Mouse (Mus musculus) limb, embryonic 13.5 days (tissue): ENCODE results near the gene Mxd4. TPM values are rescaled to one million over a fixed set of nuclear protein-coding genes. Genes with fewer than 3 reads are reported as not detected.
A peak's percentile ranks its signal among the peaks of the same experiment; 100 is the strongest.

ENCODE experiments used
- ATAC-seq: fragments of 200-750 bp; cut with Nextera tagmentation; 2 replicates; pipeline ENCODE4 v1.8.0; 2017; ENCODE audit warnings: low read depth, moderate number of reproducible peaks, moderate TSS enrichment; ENCODE audit not compliant: low FRiP score
- H3K27ac ChIP-seq: fragments of 300-500 bp; sonication (generic); 2 replicates; pipeline ENCODE4 v1.5.1; 2015; ENCODE audit warnings: inconsistent platforms, mild to moderate bottlenecking, moderate library complexity
- H3K27me3 ChIP-seq: fragments of 300-500 bp; sonication (generic); 2 replicates; pipeline ENCODE4 v1.6.1; 2015; ENCODE audit warnings: mild to moderate bottlenecking, inconsistent platforms
- H3K36me3 ChIP-seq: fragments of 300-500 bp; sonication (generic); 2 replicates; pipeline ENCODE4 v1.6.1; 2015; ENCODE audit warnings: inconsistent platforms, mild to moderate bottlenecking, moderate library complexity
- H3K4me1 ChIP-seq: fragments of 300-500 bp; sonication (generic); 2 replicates; pipeline ENCODE4 v1.6.1; 2015; ENCODE audit warnings: inconsistent platforms
- H3K4me2 ChIP-seq: fragments of 300-500 bp; sonication (generic); replicated peaks from 2 replicates; pipeline ENCODE4 v1.6.1; 2015; ENCODE audit warnings: inconsistent platforms, mild to moderate bottlenecking, moderate library complexity
- H3K4me3 ChIP-seq: fragments of 300-500 bp; sonication (generic); 2 replicates; pipeline ENCODE4 v1.5.1; 2015; ENCODE audit warnings: moderate library complexity, mild to moderate bottlenecking, inconsistent platforms
- H3K9ac ChIP-seq: fragments of 300-500 bp; sonication (generic); 2 replicates; pipeline ENCODE4 v1.6.1; 2015; ENCODE audit warnings: mild to moderate bottlenecking, inconsistent platforms
- H3K9me3 ChIP-seq: fragments of 300-500 bp; sonication (generic); 2 replicates; pipeline ENCODE4 v1.6.1; 2016; ENCODE audit warnings: inconsistent platforms
- WGBS: fragments of 180-500 bp; shearing (Covaris S2); methylation state at CpG from one replicate; pipeline ENCODE4 v1.1.7; 2015; 5-methylcytosine and 5-hydroxymethylcytosine counted together
- polyA plus RNA-seq: library from polyadenylated mRNA; unstranded; fragments of >200 nt; fragmentation: Nextera tagmentation; extraction: Ambion mirVana; gene quantifications from 2 replicates; pipeline ENCODE4 v1.2.1, GENCODE M21; 2015

Gene Mxd4
- polyA plus RNA-seq, 1 experiment from 2014 or later = 39.6 TPM

DNA sequence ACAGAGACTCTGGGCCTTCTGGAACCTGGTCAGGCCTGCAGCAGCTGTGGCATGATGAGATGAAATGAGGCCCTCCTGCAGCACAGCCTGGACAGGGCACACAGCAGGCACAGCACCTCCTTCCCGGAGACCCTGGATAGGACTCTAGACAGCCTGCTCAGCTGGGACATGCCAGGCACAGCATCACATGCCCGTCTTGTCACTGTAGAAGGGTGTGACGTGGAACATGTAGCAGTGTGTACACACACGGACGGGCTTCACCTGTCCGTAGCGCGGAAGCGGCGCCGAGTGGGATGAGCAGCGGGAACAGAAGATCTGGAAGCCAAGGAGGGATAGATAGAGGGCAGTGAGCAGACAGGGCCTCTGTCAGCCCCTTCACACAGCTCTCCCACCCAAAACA is 8.3 kb upstream of the Mxd4 start:
- Histone ChIP-seq H3K4me3 (no peak overlapping the region), H3K9ac (no peak overlapping the region), H3K27ac (no peak overlapping the region), H3K27me3 (no peaks in the 10 kb centered on the region), H3K36me3 (no peaks in the 10 kb centered on the region), H3K4me2 (no peak overlapping the region), H3K9me3 (no peaks in the 10 kb centered on the region), H3K4me1 (no peaks in the 10 kb centered on the region)
- WGBS = 93% methylated on average over 12 of the region's 12 CpGs
- ATAC-seq = no peak

DNA sequence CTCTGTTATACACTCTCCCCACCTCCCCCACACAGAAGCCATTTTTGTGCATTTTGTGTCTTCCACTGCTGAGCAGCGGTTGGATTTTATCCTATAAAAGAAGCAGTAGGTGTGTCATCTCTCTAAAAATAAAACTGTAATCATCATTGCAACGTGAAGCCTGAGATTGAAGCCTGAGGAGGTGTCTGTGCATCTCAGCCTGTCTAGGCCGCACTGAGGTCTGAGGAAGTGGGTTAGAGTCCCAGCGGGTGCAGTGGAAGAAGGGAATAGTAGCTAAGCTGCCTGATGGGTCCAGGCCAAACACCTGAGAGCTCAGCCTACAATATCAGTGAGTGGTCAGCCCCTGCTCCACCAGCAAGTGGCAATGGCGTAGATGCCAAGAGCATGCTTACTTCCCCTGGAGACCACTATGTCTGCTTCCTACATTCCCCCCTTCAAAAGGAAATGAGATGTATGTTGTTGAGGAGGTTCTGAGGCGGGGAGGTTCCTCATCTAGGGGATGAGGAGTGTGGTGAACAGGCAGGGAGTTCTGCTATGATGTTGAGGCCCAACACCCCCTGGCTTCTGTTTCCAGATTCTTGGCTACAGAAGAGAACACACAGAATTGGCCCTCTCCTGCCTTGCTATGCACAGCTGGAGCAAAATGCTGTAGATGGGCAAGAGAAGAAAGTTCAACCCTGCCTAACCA is 7.6 kb upstream of the Mxd4 start:
- H3K9me3 ChIP-seq = no peaks in the 10 kb centered on the region
- H3K36me3 ChIP-seq = no peaks in the 10 kb centered on the region
- no peak overlapping the region for H3K4me2 ChIP-seq
- H3K4me3 ChIP-seq = no peak overlapping the region
- no peaks in the 10 kb centered on the region for H3K27me3 ChIP-seq
- WGBS = 76% methylated on average over 6 of the region's 6 CpGs
- ATAC-seq = no peak
- no peak overlapping the region for H3K27ac ChIP-seq
- no peaks in the 10 kb centered on the region for H3K4me1 ChIP-seq
- no peak overlapping the region for H3K9ac ChIP-seq

DNA sequence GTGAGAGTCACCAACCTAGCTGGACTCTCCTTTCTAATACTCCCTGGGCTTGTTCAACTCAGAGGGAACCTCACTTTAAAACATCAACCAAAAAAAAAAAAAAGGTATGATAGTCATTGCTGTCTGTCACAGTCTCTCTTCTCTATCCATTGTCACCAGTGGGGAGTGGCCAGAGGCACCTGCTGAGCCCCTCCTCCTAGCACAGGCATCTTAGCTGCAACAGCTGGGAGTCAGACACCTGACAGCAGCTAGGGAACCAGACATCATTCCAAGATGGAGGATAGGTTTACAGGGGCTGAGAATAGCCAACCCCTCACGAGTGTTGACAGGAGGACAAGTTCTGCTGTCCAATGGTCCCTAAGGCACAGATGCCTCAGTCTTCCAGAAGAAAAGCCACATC is 6.9 kb upstream of the Mxd4 start:
- no peak overlapping the region for H3K4me3 ChIP-seq
- no peaks in the 10 kb centered on the region for H3K36me3 ChIP-seq
- no peaks in the 10 kb centered on the region; the same call in 1 of the 2 replicates for H3K4me1 ChIP-seq
- H3K27me3 ChIP-seq = no peaks in the 10 kb centered on the region
- no peak overlapping the region for H3K4me2 ChIP-seq
- 47% methylated on average over 1 of the region's 1 CpGs for WGBS
- no peak overlapping the region for H3K27ac ChIP-seq
- ATAC-seq = no peak
- H3K9ac ChIP-seq = no peak overlapping the region
- H3K9me3 ChIP-seq = no peaks in the 10 kb centered on the region

DNA sequence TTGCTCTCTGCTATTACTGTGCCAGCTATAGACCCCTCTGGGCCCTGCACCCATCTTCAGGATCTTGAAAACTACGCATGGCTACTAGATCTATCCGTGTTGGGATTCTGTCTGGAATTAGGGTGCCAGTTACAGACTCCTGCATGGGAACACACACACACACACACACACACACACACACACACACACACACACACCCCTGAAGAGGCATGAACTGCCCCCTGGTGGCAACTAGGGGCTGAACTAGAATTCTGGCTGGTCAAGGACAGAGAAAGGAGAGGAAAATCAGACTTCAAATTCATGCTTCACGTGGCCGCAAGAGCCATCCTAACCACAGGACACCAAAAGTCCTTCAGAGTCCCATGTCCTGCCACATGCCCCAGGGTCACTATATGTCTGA is 4.3 kb upstream of the Mxd4 start:
- Histone ChIP-seq H3K4me1 (peaks cover 11% of the 10 kb centered on the region), H3K27ac (no peak overlapping the region), H3K27me3 (no peaks in the 10 kb centered on the region), H3K4me2 (no peak overlapping the region), H3K36me3 (no peaks in the 10 kb centered on the region), H3K9ac (no peak overlapping the region), H3K9me3 (no peaks in the 10 kb centered on the region), H3K4me3 (no peak overlapping the region)
- no peak for ATAC-seq
- WGBS = 76% methylated on average over 4 of the region's 4 CpGs

DNA sequence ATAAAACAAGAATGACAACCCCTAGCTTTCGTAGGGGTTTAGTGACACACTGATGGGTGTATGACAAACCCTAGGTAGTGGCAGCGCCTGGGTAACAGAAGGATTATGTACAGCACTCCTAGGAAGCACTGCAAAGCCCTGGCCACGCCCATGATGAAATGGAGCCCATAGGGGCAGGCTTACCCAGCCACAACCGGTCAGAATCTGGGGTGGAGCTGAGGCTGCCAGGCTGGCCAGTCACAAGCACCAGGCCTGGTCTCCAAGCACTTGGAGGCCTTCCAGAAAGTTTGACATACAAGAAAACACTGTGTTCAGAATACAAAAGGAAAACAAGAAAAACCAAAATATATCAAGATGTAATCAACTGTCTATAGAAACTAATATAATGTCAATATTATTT is 3.5 kb upstream of the Mxd4 start:
- Histone ChIP-seq H3K27me3 (no peaks in the 10 kb centered on the region), H3K9ac (no peak overlapping the region), H3K27ac (no peak overlapping the region), H3K9me3 (no peaks in the 10 kb centered on the region), H3K4me1 (peaks cover 20% of the 10 kb centered on the region), H3K4me2 (no peak overlapping the region), H3K36me3 (no peaks in the 10 kb centered on the region), H3K4me3 (no peak overlapping the region)
- WGBS = 48% methylated on average over 4 of the region's 4 CpGs
- ATAC-seq = no peak

DNA sequence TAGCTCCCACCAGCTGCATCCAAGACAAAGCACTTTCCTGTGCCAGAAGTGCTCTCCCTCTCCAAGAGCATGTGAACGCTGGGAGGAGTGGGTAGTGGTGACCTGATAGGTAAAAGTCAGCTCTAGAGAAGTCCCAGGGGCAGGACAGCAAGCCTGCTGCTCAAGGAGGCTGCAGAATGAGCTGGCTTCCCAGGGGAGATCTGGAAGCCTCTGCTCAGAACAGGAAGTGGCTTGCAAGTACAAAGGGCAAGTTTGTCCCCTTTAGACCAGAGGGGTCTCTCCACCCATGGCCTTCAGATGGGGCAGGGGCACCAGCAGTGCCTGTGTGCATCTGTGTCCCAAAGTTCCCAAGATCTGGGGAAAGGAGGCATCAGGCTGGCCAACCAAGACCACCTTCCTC is 2.0 kb upstream of the Mxd4 start:
- 57% methylated on average over 1 of the region's 1 CpGs for WGBS

DNA sequence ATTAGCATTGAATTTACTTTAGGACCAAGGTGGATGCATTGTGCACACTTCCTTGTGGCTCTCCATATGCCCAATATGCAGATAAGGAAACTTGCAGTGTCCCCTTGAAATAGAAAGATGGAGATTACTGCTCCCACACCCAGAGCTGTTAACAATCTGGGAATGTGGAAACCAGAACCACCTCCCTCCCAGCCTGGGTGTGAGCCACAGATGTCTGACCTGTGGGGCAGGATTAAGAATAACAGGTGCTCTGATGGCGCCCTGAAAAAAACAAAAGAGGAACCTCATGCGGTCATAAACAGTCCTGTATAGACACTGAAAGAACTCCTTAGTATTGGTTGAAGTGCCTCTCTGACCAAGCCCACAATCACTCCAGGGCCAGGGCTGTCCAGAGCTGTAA is 1.3 kb upstream of the Mxd4 start:
- no peaks in the 10 kb centered on the region for H3K9me3 ChIP-seq
- H3K9ac ChIP-seq = peak overlapping the region; percentile 74; the same call in 1 of the 2 replicates
- H3K4me2 ChIP-seq = peak overlapping the region; percentile 85
- ATAC-seq = no peak
- peaks cover 41% of the 10 kb centered on the region for H3K4me1 ChIP-seq
- peaks cover 8% of the 10 kb centered on the region; the same call in 1 of the 2 replicates for H3K36me3 ChIP-seq
- H3K27ac ChIP-seq = no peak overlapping the region
- WGBS = 63% methylated on average over 2 of the region's 2 CpGs
- H3K4me3 ChIP-seq = peak overlapping the region; percentile 96; the same call in 1 of the 2 replicates
- H3K27me3 ChIP-seq = no peaks in the 10 kb centered on the region

More for the DNA sequence above, 2.0 kb upstream of the Mxd4 start:
- Histone ChIP-seq H3K4me2 (no peak overlapping the region), H3K4me1 (peaks cover 35% of the 10 kb centered on the region), H3K4me3 (no peak overlapping the region), H3K9ac (no peak overlapping the region), H3K36me3 (peaks cover 1% of the 10 kb centered on the region; the same call in 1 of the 2 replicates), H3K27me3 (no peaks in the 10 kb centered on the region), H3K9me3 (no peaks in the 10 kb centered on the region), H3K27ac (no peak overlapping the region)
- no peak for ATAC-seq

DNA sequence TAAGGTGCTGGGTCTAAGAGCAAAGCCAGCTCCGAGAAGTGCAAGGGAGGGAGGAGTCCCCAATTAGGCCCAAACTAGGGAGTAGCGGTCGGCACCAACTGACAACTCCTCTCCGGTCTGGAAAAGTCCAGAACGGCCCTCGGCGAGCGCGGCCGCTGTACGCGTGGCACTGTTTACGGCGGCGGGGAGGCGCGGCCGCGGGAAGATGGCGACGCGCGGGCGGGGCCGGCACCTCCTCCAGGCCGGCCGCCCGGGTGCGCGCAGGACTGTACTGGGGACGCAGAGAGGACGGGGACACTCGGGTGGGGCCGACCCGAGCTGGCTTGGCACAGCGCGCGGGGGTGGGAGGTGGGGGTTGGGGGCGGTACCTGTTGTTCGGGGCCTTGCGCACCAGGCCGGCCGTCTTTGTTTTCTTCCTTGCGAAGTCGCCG is 544 bp downstream of the Mxd4 start:
- Histone ChIP-seq H3K9me3 (no peaks in the 10 kb centered on the region), H3K4me1 (peaks cover 52% of the 10 kb centered on the region), H3K36me3 (peaks cover 25% of the 10 kb centered on the region), H3K4me2 (peak overlapping the region; percentile 85), H3K9ac (peak overlapping the region; percentile 87), H3K4me3 (peak overlapping the region; percentile 96), H3K27me3 (no peaks in the 10 kb centered on the region), H3K27ac (peak overlapping the region; percentile 92)
- WGBS = 0% methylated on average over 40 of the region's 46 CpGs
- no peak for ATAC-seq

DNA sequence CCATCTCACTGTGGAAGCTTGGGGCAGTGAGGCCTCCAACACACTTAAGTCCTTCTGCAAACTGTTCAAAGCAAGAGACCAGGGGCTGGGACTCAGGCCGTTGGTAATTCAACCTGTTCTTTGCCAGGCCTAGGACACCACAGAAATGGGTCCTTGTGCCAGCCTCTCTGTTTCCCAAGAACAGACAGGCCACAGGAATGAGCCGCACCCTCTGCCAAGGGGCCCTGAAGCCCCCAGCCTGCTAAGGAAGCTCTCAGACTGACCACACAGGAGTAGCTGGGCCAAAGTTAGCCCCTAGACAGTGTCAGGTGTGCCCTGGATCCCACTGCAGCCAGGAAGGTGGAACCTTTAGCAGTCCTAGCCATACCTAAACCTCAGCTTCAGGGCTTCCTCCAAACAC is 1.1 kb downstream of the Mxd4 start:
- Histone ChIP-seq H3K9ac (peak overlapping the region; percentile 87), H3K4me2 (peak overlapping the region; percentile 85), H3K9me3 (no peaks in the 10 kb centered on the region), H3K36me3 (peaks cover 30% of the 10 kb centered on the region), H3K4me3 (peak overlapping the region; percentile 96), H3K4me1 (peaks cover 52% of the 10 kb centered on the region), H3K27me3 (no peaks in the 10 kb centered on the region), H3K27ac (peak overlapping the region; percentile 92; the same call in 1 of the 2 replicates)
- ATAC-seq = no peak
- WGBS = 68% methylated on average over 2 of the region's 2 CpGs

DNA sequence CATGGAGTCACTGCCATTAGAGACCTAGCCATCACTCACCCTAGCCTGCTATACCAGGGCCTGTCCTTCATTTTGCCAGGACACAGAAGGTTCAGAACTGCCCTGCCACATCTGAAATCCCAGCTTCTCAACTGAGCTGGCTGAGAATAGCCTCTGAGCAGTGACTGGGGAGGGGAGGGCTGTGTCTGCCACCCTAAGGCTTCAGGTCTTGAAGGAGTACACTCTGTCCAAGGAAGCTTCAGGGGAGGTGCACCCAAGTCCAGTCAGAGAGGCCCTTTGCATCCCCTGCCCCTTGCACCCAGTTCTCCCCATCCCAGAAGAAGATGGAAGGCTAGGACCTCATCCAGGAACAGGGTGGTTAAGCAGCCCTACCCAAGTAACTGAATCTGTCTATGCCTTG is 1.7 kb downstream of the Mxd4 start:
- H3K9ac ChIP-seq = peak overlapping the region; percentile 87
- no peak overlapping the region for H3K27ac ChIP-seq
- peak overlapping the region; percentile 96 for H3K4me3 ChIP-seq
- H3K36me3 ChIP-seq = peaks cover 36% of the 10 kb centered on the region
- no peaks in the 10 kb centered on the region for H3K27me3 ChIP-seq
- peaks cover 52% of the 10 kb centered on the region for H3K4me1 ChIP-seq
- H3K4me2 ChIP-seq = peak overlapping the region; percentile 85
- ATAC-seq = no peak
- no peaks in the 10 kb centered on the region for H3K9me3 ChIP-seq

DNA sequence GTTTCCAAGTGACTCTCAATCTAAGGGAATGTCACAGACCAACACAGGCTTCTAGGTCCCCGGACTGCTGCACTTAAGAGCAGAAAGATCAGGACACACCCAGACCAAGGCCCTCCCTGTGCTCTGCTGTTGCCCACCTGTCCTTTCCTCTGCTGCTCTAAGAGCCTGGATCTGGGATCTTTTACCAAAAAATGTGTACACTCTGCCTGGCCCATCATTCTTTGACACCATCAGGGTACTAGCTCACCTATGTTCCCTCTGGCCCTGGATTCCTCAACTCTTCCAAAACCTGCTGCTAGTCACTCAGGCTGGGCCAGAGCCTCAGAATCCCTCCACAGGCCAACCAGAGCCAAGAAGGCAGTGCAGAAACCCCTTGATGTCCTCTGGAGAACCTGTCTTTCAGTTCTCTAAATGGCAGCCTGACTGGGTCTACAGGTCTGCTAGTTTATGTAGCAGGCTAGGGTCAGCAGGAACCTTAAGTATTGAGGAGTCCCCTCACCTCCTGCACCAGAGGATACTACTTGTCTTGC is 2.4 kb downstream of the Mxd4 start:
- Histone ChIP-seq H3K4me2 (peak overlapping the region; percentile 85), H3K27ac (no peak overlapping the region), H3K4me1 (peaks cover 52% of the 10 kb centered on the region), H3K9ac (peak overlapping the region; percentile 87), H3K9me3 (no peaks in the 10 kb centered on the region), H3K4me3 (peak overlapping the region; percentile 96; the same call in 1 of the 2 replicates), H3K27me3 (no peaks in the 10 kb centered on the region), H3K36me3 (peaks cover 38% of the 10 kb centered on the region)
- 85% methylated on average over 1 of the region's 1 CpGs for WGBS
- ATAC-seq = no peak

DNA sequence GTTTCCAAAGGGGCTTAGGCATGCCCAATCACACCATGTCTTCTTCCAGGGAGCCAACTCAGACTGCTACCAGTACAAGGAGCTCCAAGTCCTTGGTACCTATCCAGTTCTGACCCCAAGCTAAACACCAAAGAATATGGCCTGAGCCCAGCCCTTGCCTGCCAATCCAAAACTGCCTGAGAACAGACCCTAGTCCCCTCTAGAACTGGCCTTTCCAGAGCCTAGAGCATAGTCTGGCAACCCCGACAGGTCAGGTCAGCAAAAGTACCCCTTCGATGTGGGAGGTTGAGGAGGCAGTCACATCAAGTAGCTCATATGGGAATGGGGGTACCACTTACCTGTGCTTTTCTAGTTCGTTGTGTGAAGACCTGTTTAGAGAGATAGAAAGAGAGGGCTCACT is 3.5 kb downstream of the Mxd4 start:
- H3K4me3 ChIP-seq = no peak overlapping the region
- 88% methylated on average over 3 of the region's 3 CpGs for WGBS
- peaks cover 49% of the 10 kb centered on the region for H3K4me1 ChIP-seq
- no peaks in the 10 kb centered on the region for H3K9me3 ChIP-seq
- peak overlapping the region; percentile 21; the same call in 1 of the 2 replicates for H3K9ac ChIP-seq
- no peak overlapping the region for H3K4me2 ChIP-seq
- peaks cover 50% of the 10 kb centered on the region for H3K36me3 ChIP-seq
- H3K27ac ChIP-seq = no peak overlapping the region
- no peaks in the 10 kb centered on the region for H3K27me3 ChIP-seq
- ATAC-seq = no peak
